Mouse (Mus musculus) megakaryocyte, embryonic 14.5 days (primary cell): ENCODE results near the gene Cfap300.

Experiments
- FLI1 ChIP-seq: IDR thresholded peaks from 2 replicates; pipeline ENCODE4 v1.6.1; 2012; ENCODE audit warnings: low read length, inconsistent platforms, mixed read lengths
- GATA1 ChIP-seq: IDR thresholded peaks from 3 replicates; pipeline ENCODE4 v1.6.1; 2012; ENCODE audit warnings: mixed read lengths, low read length, inconsistent platforms, borderline replicate concordance

GRCm38 (mm10) chr9:8073203-8073755 is 30.7 kb upstream of the Cfap300 start:
- TF ChIP-seq GATA1 (no peak), FLI1 (no peak)
